Mouse (Mus musculus) stomach, embryonic 16.5 days (tissue): Measurements from ENCODE around the gene Robo3. TPM values are rescaled to one million over a fixed set of nuclear protein-coding genes. Genes with fewer than 3 reads are reported as not detected.

Experiments used
- ATAC-seq: fragments of 200-750 bp; cut with Nextera tagmentation; 2 replicates; pipeline ENCODE4 v1.8.0; 2017; ENCODE audit warnings: moderate number of reproducible peaks, moderate TSS enrichment; ENCODE audit not compliant: insufficient read depth, low FRiP score
- H3K27ac ChIP-seq: fragments of 300-500 bp; sonication (generic); 2 replicates; pipeline ENCODE4 v1.5.1; 2014; ENCODE audit warnings: low read length
- H3K27me3 ChIP-seq: fragments of 300-500 bp; sonication (generic); 2 replicates; pipeline ENCODE4 v1.6.1; 2014; ENCODE audit warnings: low read length, control low read depth, mixed read lengths; ENCODE audit not compliant: control insufficient read depth, insufficient read depth
- H3K36me3 ChIP-seq: fragments of 300-500 bp; sonication (generic); 2 replicates; pipeline ENCODE4 v1.6.1; 2014; ENCODE audit warnings: low read length; ENCODE audit not compliant: control insufficient read depth, insufficient read depth
- H3K4me1 ChIP-seq: fragments of 300-500 bp; sonication (generic); 2 replicates; pipeline ENCODE4 v1.6.1; 2014; ENCODE audit warnings: low read length, control low read depth, mixed read lengths; ENCODE audit not compliant: control insufficient read depth, insufficient read depth
- H3K4me2 ChIP-seq: fragments of 300-500 bp; sonication (generic); 2 replicates; pipeline ENCODE4 v1.6.1; 2014; ENCODE audit warnings: low read depth, low read length, mixed read lengths
- H3K4me3 ChIP-seq: fragments of 300-500 bp; sonication (generic); replicated peaks from 2 replicates; pipeline ENCODE4 v1.5.1; 2014; ENCODE audit warnings: mild to moderate bottlenecking, low read length
- H3K9ac ChIP-seq: fragments of 300-500 bp; sonication (generic); 2 replicates; pipeline ENCODE4 v1.6.1; 2014; ENCODE audit warnings: low read length
- H3K9me3 ChIP-seq: fragments of 300-500 bp; sonication (generic); replicated peaks from 2 replicates; pipeline ENCODE4 v1.6.1; 2016; ENCODE audit warnings: low read length, control low read depth; ENCODE audit not compliant: control insufficient read depth
- WGBS: fragments of 180-500 bp; shearing (Covaris S2); extraction: QIAGEN DNeasy Blood & Tissue Kit; methylation state at CpG from one replicate; pipeline ENCODE4 v1.1.7; 2014; 5-methylcytosine and 5-hydroxymethylcytosine counted together
- polyA plus RNA-seq: library from polyadenylated mRNA; unstranded; fragments of >200 nt; fragmentation: Nextera tagmentation; extraction: Ambion mirVana; gene quantifications from 2 replicates; pipeline ENCODE4 v1.2.1, GENCODE M21; 2015

The Robo3 gene
- polyA plus RNA-seq, 1 experiment from 2014 or later: not detected

- no peak for ATAC-seq
- Histone ChIP-seq H3K27me3 (peaks cover 60% of the 10 kb centered on the region), H3K9me3 (no peaks in the 10 kb centered on the region), H3K9ac (no peak overlapping the region), H3K36me3 (no peaks in the 10 kb centered on the region), H3K4me2 (no peak overlapping the region), H3K4me1 (peaks cover 4% of the 10 kb centered on the region; the same call in 1 of the 2 replicates), H3K27ac (no peak overlapping the region), H3K4me3 (no peak overlapping the region)
- 3% methylated on average over 14 of the region's 14 CpGs for WGBS
Measured at GRCm38 (mm10) chr9:37434932-37435331, 1.9 kb upstream of the Robo3 start.

- no peaks in the 10 kb centered on the region for H3K36me3 ChIP-seq
- no peak overlapping the region for H3K27ac ChIP-seq
- H3K4me3 ChIP-seq: no peak overlapping the region
- H3K9me3 ChIP-seq: no peaks in the 10 kb centered on the region
- no peak overlapping the region for H3K4me2 ChIP-seq
- H3K4me1 ChIP-seq: peaks cover 4% of the 10 kb centered on the region; the same call in 1 of the 2 replicates
- H3K27me3 ChIP-seq: peaks cover 69% of the 10 kb centered on the region
- WGBS: 3% methylated on average over 18 of the region's 18 CpGs
- no peak for ATAC-seq
- no peak overlapping the region for H3K9ac ChIP-seq
Measured at GRCm38 (mm10) chr9:37433823-37434560, 946 bp upstream of the Robo3 start.

DNA sequence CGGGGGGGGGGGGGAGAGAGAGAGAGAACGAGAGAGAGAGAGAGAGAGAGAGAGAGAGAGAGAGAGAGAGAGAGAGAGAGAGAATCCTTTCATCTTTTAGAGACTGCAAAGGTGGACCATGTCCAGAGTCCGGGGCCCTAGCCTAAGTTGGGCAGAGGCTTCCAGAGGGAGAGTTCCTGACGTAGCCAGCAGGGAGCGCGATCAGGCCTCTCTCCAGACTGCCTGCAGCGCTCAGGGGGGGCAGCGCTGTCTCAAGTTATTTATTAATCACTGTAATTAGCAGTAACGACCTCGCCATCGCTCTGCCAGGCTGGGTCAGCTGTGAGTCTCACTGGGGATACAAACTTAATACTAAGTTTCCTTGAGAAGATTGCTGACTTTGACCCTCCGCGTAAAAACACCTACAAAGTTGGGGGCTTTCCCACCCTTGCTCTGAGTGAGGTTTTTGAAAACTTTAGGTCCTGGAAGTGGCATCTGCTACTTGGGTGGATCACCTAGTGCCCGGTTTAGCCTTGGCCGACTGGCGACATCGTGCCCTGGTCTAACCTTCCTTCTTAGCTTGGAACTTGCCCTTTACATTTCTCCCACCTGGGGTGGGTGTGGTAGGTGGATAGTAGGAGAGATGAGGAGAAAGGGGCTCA is 900 bp downstream of the Robo3 start:
- Histone ChIP-seq H3K9me3 (no peaks in the 10 kb centered on the region), H3K27ac (no peak overlapping the region), H3K36me3 (no peaks in the 10 kb centered on the region), H3K9ac (no peak overlapping the region), H3K4me2 (0 out of 2 replicates have a peak overlapping the region, but pooled peaks have one; percentile 34), H3K4me3 (peak overlapping the region; percentile 27; the same call in 1 of the 2 replicates), H3K4me1 (peaks cover 4% of the 10 kb centered on the region; the same call in 1 of the 2 replicates), H3K27me3 (peaks cover 75% of the 10 kb centered on the region)
- 2% methylated on average over 16 of the region's 17 CpGs for WGBS
- ATAC-seq: peak; percentile 35; the same call in 1 of the 2 replicates

GRCm38 (mm10) chr9:37430582-37430981 is 2.5 kb downstream of the Robo3 start:
- ATAC-seq: peak; percentile 64; the same call in 1 of the 2 replicates
- Histone ChIP-seq H3K4me1 (peaks cover 4% of the 10 kb centered on the region; the same call in 1 of the 2 replicates), H3K4me3 (peak overlapping the region; percentile 22; the same call in 1 of the 2 replicates), H3K27me3 (peaks cover 69% of the 10 kb centered on the region), H3K27ac (no peak overlapping the region), H3K9ac (no peak overlapping the region), H3K9me3 (no peaks in the 10 kb centered on the region), H3K4me2 (peak overlapping the region; percentile 44), H3K36me3 (no peaks in the 10 kb centered on the region)
- 1% methylated on average over 12 of the region's 12 CpGs for WGBS

DNA sequence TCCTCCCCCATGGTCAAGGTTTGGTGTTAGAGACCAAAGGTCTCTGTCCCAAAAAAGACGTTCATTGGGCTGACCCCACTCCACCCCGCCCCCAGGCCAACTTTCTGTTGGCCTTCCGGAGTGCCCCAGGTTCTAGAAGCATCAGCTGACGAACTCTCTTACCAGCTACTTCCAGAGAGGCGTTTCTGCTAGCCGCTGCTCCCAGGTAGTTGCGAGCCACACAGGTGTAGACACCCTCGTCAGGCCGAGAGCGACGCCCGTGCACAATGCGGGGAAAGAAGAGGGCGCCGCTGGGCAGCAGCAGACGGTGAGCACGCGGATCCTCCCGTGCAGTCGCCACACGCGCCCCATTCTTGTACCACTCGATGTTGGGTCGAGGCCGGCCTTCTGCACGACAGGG is 3.7 kb downstream of the Robo3 start:
- H3K9me3 ChIP-seq: no peaks in the 10 kb centered on the region
- H3K36me3 ChIP-seq: no peaks in the 10 kb centered on the region
- no peak overlapping the region for H3K9ac ChIP-seq
- peaks cover 56% of the 10 kb centered on the region for H3K27me3 ChIP-seq
- peaks cover 4% of the 10 kb centered on the region; the same call in 1 of the 2 replicates for H3K4me1 ChIP-seq
- H3K4me2 ChIP-seq: no peak overlapping the region
- 17% methylated on average over 26 of the region's 26 CpGs for WGBS
- H3K27ac ChIP-seq: no peak overlapping the region
- no peak for ATAC-seq
- no peak overlapping the region for H3K4me3 ChIP-seq

DNA sequence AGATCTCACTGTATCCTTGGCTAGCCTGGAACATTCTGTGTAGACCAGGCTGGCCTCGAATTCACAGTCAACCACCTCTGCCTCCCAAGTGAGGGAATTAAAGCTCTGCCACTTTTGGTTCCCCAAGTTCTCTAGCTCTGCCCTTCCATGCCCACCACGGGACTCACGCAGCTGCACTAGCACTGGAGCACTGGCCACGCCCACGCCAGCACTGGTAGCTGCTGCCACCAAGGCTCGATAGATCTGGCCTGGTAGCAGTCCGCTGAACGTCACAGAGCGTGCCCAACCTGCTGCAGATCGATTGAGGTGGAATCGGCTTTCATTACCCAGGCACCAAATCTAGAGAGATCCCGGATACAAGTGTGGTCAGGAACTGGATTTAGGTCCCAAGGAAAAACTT is 11.8 kb downstream of the Robo3 start:
- Histone ChIP-seq H3K9ac (no peak overlapping the region), H3K4me1 (no peaks in the 10 kb centered on the region), H3K27ac (no peak overlapping the region), H3K36me3 (no peaks in the 10 kb centered on the region), H3K27me3 (no peaks in the 10 kb centered on the region), H3K9me3 (no peaks in the 10 kb centered on the region), H3K4me2 (peak overlapping the region; percentile 57), H3K4me3 (peak overlapping the region; percentile 40)
- 0 out of 2 replicates have a peak, but pooled peaks have one; percentile 18 for ATAC-seq
- WGBS: 22% methylated on average over 12 of the region's 12 CpGs

DNA sequence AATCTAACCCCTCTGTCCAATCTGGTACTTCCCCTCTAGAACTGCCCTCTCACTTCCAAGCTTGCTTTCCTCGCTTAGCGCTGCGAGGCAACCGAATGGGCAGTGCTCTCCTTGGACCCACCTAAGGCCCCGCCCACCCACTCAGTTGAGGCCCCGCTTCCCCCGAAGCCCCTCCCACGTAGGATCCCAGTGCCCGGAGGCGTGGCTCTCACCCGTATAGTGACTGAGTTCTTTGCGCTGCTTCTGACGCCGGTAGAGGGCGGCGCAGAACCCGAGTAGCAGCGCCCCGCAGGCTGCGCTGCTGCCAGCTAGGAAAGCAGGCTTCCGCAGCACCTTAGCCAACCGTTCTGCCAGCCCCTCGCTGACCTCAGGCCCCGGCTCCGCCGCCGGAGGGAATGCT is 12.4 kb downstream of the Robo3 start:
- WGBS: under 1% methylated on average over 27 of the region's 27 CpGs
- Histone ChIP-seq H3K4me3 (peak overlapping the region; percentile 40), H3K9me3 (no peaks in the 10 kb centered on the region), H3K4me2 (peak overlapping the region; percentile 57), H3K4me1 (no peaks in the 10 kb centered on the region), H3K27ac (no peak overlapping the region), H3K9ac (peak overlapping the region; percentile 55; the same call in 1 of the 2 replicates), H3K36me3 (no peaks in the 10 kb centered on the region), H3K27me3 (no peaks in the 10 kb centered on the region)
- peak; percentile 95 for ATAC-seq

- Histone ChIP-seq H3K27me3 (no peaks in the 10 kb centered on the region), H3K9ac (no peak overlapping the region), H3K4me3 (no peak overlapping the region), H3K4me1 (no peaks in the 10 kb centered on the region), H3K9me3 (no peaks in the 10 kb centered on the region), H3K36me3 (no peaks in the 10 kb centered on the region), H3K4me2 (no peak overlapping the region), H3K27ac (no peak overlapping the region)
- no peak for ATAC-seq
- WGBS: 73% methylated on average over 4 of the region's 4 CpGs
Measured at GRCm38 (mm10) chr9:37418791-37419190, 14.3 kb downstream of the Robo3 start.

- Histone ChIP-seq H3K4me3 (no peak overlapping the region), H3K4me1 (no peaks in the 10 kb centered on the region), H3K27ac (no peak overlapping the region), H3K9ac (no peak overlapping the region), H3K27me3 (no peaks in the 10 kb centered on the region), H3K4me2 (no peak overlapping the region), H3K36me3 (no peaks in the 10 kb centered on the region), H3K9me3 (no peaks in the 10 kb centered on the region)
- no peak for ATAC-seq
- 66% methylated on average over 3 of the region's 3 CpGs for WGBS
Measured at GRCm38 (mm10) chr9:37414666-37415065, 18.4 kb downstream of the Robo3 start.
